Mouse (Mus musculus) cerebellum, adult (tissue): ENCODE data around the gene Islr.

ENCODE experiments used
- ATAC-seq: cut with Nextera tagmentation; 2 replicates; pipeline ENCODE4 v1.9.2; 2017; ENCODE audit warnings: mild to moderate bottlenecking, moderate library complexity, mixed read lengths; ENCODE audit not compliant: insufficient number of reproducible peaks, low FRiP score, low TSS enrichment

Islr gene

GRCm38 (mm10) chr9:58224356-58224755 is 20.2 kb upstream of the Islr start:
- ATAC-seq = no peak

DNA sequence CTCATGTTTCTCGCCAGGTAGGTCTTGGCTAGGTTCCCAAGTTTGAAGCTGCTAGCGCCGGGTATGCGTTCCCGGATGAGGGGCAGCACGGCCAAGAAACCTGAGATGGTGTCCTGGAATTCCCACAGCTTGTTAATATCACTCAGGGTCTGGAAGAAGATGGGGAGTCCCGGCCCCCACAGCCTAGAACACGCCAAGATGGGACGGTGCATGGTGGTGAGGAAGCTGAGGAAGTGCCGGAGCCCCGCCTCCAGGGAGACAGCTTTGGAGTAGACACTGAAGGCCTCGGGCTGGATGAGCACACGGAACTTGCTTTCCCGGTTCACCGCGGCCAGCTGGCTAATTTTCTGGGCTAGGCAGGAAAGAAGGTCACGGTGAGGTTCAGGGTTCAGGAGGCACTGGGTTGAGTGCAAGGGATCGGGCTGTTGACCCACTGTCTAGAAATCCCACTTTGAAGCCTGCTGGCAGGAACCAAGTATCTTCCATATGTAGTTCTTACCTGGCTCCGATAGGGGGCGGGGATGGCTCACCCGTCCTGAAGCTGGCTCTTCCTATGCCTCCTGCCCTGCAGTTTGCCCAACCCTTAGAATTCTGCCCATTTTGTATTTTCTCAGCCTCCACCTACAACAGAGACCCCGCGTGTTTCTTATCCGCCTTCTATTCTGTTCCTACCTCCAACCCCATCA is 16.3 kb upstream of the Islr start:
- no peak for ATAC-seq

DNA sequence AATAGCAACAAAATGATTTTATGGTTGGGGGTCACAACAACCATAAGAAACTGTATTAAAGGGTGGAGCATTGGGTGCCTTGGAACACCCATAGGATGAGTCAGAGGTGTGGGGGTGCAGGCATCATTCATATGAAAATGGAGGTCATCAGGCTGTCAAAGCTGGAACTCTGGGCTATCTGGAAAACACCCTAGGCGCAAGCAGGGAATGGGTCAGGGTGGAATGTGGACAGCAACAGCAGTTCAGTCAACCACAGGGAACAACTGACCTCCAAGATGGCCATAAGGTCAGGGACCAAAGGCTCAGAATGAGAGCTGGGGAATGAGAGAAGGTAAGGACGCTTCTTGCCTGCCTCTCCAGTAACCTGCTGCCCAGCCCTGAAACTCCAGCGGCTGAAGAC is 14.4 kb upstream of the Islr start:
- ATAC-seq = no peak

DNA sequence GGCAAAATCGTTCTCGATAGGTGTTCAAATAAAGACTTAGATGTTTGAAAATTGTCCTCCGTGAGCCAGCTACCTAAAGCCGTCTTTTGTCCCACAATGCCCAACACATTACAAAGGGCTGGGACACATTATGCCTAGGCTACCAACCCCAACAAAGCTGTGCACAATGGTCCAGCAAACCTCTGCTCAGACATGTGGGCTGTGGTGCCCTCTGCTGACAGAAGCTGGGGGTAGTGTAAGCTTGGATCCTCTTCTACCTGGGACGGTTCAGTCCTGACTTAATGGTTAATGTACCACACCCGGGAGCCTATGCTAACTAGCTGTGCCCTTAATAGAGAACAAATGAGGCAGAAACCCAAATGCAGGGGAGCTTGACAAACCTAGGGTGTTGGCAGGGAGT is 12.3 kb upstream of the Islr start:
- ATAC-seq = no peak

DNA sequence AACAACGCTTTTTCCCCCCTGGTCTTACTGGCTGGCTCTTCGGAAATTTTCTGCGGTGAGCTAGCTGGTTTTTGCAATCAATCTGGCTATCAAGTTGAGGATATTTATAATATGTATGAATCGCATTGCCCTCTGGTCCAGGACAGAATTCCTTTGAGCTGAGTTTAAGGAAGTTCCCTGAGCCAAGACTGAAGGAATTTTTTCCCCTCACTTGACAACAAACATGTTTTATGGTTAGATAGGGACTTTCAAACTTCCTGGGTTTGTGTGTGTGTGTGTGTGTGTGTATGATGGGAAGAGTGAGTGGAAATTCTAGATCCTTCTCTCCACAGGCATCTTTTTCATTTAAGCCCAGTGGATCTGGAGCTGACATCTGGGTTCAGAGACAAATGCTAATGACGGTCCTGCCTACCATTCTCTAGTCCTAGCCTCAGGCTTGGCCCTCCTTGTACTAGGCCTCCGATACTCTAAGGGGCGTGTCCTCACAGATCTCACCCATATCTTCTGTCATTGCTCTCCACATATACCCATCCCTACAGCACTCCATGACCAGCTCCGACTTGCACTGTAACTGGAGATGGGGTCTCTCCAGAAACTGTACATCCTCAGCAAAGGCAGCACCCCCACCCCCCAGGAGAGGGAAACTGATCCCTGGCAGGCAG is 10.5 kb upstream of the Islr start:
- no peak for ATAC-seq

DNA sequence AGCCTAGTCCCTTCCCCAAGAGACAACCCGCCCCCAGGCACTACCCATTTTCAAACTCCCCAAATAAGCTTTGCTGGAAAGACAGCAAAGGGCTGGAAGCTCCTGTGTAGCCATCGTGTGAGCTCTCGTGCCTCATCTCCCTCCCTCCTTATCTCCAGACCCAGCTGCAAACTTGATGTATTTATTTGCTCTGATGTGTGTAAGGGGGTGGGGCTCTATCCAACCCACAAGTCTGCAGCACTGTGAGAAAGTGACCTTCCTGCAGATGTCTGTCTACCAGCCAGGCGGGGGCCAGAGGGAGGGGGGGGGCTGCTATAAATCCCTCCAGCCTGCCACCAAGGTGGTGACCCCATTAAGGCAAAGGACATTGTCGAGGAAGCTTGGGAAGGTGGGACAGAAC is 9.8 kb upstream of the Islr start:
- ATAC-seq = no peak

GRCm38 (mm10) chr9:58213377-58213776 is 9.3 kb upstream of the Islr start:
- no peak for ATAC-seq

- ATAC-seq = no peak
Measured at GRCm38 (mm10) chr9:58210304-58210627, 6.2 kb upstream of the Islr start.

GRCm38 (mm10) chr9:58209462-58210303 is 5.6 kb upstream of the Islr start:
- ATAC-seq = no peak

DNA sequence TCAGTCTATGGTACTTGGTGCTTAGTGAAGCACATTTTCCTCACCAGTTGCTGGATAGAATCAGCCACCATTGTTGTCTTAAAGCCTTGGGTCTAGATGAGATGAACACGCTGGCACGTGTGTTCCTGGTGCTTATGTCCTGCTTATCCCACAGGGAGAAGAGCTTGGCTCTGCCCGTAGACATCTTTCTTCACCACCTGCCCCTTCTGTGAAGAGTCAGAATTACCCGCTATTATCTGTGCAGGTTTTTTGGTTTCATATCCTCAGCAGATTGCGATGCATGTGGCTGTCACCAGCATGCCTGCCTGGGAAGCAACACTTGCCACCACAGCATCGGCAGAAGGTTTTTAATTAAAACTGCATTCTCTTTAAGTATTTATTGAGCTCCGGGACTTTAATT is 1.9 kb upstream of the Islr start:
- ATAC-seq = no peak

- peak; percentile 73; the same call in 1 of the 2 replicates for ATAC-seq
Measured at GRCm38 (mm10) chr9:58204448-58205000, 418 bp upstream of the Islr start.

DNA sequence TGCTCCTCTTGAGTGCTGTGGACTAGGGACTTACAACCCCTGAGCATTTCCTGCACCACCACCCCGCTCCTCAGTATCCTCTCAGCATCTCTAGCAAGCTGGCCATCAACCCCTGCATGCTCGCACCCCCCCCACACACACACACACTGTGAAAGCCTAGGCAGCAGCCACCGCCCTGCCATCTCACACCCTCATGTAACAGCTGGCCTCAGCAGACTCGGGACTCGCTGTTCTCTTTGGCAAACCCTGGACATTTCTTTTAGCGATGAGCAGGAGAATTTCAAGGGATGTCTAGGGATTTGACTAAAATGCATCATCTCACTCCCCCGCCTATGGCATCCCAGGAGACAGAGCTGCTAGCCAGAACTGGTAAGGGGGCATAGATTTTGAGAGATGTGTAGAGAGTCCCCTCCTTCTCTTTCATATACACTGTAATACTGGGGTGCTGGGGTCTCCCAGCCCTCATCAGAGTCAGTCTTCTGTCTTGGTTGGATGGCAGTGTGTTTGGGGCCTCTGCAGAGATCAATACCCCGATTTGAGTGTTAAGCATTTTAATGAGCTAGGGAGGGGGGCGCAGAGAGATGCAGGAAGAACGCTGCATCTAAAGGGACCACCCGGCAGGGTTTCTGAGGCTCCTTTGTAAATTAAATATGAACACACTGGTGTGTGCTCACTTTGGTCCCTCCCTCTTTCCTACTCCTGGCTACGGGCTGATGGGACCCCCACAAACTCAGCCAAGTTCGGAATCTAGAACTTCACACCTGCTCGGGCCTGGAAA is 1.2 kb downstream of the Islr start:
- no peak for ATAC-seq

DNA sequence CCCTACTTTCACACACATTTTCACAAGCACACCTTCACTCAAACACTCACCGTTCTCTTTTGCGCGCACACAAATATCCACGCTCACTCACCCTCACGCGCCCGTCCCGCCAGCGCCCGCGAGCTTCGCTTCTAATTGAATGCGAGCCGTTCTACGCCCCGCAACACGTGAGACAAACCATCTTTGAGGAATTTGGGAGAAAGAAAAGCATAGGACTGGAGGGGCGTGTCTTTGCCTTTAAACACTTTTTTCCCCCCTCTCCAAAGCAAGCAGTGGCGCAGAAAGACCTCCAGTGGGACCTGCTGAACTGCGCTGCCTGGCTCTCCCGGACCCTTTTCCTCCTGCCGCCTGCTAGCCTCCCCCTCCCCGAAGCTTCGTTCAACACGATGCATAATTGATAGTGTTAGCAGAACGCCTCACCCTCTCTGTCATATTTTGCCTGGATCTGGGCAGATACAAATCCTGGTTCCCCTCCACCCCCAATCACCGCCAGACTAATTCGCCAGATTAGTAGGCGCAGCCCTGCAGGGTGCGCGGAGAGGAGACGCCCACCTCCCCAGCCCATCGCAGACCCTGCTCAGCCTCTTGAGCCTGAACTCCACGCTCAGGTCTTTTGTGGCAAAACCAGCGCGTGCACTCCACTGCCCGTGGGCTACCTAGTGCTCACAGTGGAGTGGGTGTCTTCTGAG is 2.1 kb downstream of the Islr start:
- no peak for ATAC-seq

- no peak for ATAC-seq
Measured at GRCm38 (mm10) chr9:58201091-58201842, 2.8 kb downstream of the Islr start.

GRCm38 (mm10) chr9:58200270-58201090 is 3.6 kb downstream of the Islr start:
- ATAC-seq = no peak

GRCm38 (mm10) chr9:58199381-58200269 is 4.5 kb downstream of the Islr start:
- no peak for ATAC-seq

- no peak for ATAC-seq
Measured at GRCm38 (mm10) chr9:58198801-58199371, 5.2 kb downstream of the Islr start.
